Mouse (Mus musculus): ENCODE results near the gene Asb6.

Asb6 gene

GRCm38 (mm10) chr2:30830283-30830795 lies at the start of gene Asb6:
TSS of gene Asb6 (minus strand) at chr2:30830333.
- in situ Hi-C loops (cut with MboI, MseI): no loop called here

- in situ Hi-C loops (cut with MboI, MseI): loop anchor here (10.0 kb wide), 1 partner anchor 845 kb away; no protein-coding TSS in a partner anchor
These were observed 49.3 kb upstream of the Asb6 start for GRCm38 (mm10) chr2:30879481-30879880.

DNA sequence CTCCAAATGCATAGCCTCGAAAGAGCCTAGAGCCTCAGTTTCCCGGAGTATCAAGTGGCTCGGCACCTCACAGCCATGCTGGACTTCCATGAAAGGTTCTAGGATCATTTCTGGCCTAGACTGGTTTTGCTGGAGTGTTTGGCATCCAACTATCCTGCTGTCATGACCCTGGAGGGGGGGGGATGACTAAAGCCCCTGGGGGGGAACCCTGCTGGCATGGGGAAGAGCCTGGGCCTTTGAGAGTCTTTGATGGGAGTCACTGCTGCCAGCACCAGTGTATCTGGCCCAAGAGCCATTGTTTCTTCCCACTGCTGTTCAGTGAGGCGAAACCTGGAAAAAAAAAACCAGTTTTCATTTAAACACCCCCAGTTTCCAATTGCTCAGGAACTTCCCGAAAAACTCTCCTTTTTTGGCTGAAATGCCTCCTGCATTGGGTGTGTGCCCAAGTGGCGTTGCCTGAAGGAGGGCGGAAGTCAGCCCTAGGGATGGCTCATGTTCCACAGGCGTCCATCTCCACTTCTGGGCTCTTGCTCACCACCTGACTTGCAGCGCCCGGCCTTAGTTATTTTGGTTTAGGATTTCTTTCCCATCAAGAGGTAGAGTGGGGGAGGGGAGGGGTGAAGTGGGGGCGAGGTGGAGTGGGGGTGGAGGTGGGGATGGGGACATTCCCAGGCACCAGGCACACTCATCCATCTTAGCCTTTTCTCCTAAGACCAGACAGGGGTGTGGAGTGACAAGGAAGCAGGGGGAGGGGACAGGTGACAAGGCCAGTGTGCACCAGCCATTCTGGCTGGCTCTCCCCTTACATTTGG lies 45.7 kb upstream of the Asb6 start:
- in situ Hi-C loops (cut with MboI, MseI): loop anchor here (10.0 kb wide), 1 partner anchor 849 kb away; no protein-coding TSS in a partner anchor

DNA sequence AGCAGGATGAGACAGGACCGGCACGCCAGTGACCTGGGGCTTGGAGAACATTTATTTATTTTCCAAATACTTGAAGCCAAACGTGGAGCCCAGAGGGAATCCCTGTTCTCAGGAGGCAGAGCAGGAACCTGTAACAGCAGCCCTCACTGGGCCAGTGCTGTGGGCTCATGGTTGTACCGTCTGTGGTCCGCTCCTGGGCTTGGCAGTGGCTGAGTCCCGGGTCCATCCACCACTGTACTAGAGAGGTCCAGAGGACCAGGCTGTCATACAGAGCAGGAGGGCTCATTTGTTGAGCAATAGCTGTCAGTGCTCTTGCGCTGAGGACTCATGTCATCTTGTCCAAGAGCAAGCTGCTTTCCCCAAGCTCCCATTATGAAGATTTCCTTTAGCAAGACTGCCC lies 45.0 kb upstream of the Asb6 start:
- in situ Hi-C loops (cut with MboI, MseI): loop anchor here (10.0 kb wide), 1 partner anchor 850 kb away; no protein-coding TSS in a partner anchor

- in situ Hi-C loops (cut with MboI, MseI): loop anchor here (10.0 kb wide), 1 partner anchor 850 kb away; no protein-coding TSS in a partner anchor
These were observed 44.3 kb upstream of the Asb6 start for GRCm38 (mm10) chr2:30874445-30874844.

DNA sequence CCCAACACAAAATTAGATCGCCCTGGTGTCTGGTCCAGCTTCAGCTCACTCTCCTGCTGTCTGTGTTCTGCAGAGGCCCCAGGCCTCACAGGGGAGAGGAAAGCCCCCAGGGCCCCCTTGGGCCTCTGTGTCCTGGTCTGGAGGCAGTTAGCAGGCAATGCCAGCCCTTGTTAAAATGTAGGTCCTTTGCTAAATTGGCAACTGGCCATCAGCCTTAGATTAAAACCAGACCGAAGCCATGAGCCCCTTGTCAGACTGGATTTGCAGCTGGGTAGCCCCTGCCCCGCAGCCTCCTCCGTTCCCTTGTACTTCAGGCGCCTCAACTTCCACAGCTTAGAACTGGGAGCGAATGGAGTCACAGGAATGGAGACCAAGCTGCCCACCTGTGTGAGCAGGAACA lies 42.5 kb upstream of the Asb6 start:
- in situ Hi-C loops (cut with MboI, MseI): loop anchor here (10.0 kb wide), 1 partner anchor 852 kb away; no protein-coding TSS in a partner anchor

DNA sequence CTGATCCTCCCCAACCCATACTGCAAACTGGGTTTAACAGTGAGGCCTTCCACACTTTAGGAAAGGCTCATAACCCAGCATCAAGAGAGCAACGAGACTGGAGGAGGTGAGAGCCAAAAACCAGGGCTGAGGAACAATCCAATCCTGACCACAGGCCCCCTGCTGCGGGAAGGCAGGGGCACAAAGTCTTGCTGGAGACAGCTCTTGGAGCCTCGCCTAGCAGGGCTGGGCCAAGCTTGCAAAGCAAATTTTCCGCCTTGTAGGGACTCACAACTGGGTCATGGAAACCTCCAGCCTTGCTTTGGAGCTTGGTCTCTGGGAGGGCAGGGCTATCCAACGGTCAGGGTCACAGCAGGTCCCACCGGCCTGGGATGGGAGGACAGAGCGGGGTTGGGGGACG lies 40.7 kb upstream of the Asb6 start:
- in situ Hi-C loops (cut with MboI, MseI): loop anchor here (10.0 kb wide), 1 partner anchor 854 kb away; no protein-coding TSS in a partner anchor

DNA sequence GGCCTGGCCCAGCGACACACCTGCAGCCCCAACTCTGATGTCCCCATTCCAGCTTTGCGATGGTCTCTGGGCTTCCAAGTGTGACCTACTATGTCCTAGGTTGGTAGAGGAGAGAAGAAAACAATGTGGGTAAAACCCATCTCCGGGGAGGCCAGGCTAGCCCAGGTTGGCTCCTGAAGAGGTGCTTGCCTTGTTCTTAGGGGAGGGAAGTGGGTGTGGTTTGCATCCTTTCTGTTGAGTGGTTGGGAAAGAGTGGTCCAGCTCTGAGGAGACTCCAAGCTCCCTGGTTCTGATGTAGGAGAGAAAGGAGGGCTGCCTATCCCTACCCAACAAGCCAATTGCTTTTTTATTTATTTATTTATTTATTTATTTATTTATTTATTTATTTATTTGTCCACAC lies 35.3 kb upstream of the Asb6 start:
- in situ Hi-C loops (cut with MboI, MseI): no loop called here

DNA sequence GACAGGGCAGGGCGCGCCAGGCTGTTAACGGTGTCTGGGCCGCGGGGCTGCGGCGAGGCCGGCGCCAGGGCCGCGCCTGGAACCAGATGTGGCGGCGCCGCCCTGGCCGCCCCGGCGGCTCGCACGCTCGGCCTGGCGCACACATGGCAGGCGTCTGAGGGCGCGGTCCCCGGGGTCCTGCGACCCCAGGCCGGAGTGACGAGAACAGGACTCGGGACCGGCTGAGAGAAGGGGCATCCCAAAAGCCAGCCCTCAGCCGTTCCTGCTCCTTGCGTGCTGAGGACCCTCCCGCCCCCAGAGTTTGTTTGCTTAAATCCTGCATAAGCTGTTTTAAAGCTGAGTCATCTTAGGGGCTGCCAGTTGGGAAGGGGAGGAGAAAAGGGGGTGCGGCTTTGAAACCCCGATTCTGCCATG lies 34.8 kb upstream of the Asb6 start:
- in situ Hi-C loops (cut with MboI, MseI): no loop called here

GRCm38 (mm10) chr2:30863574-30863973 lies 33.4 kb upstream of the Asb6 start:
- in situ Hi-C loops (cut with MboI, MseI): no loop called here

DNA sequence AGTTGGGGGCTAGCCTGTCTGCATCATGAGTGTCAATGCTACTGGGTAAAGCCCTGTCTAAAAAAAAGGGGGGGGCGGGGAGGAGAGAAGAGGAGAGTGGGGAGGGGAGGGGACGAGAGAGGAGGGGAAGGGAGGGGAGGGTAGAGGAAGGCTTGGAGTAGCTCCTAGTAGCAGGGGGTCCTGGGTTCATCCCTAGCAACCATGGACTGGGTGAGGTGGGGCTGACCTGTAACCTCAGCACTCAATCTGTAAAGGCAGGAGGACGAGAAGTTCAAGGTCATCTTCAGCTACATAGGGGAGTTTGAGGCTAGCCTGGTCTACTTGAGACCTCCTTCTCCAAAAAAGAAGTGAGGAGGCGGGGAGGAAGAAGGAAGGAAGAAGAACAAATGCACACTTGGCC lies 31.9 kb upstream of the Asb6 start:
- in situ Hi-C loops (cut with MboI, MseI): no loop called here

DNA sequence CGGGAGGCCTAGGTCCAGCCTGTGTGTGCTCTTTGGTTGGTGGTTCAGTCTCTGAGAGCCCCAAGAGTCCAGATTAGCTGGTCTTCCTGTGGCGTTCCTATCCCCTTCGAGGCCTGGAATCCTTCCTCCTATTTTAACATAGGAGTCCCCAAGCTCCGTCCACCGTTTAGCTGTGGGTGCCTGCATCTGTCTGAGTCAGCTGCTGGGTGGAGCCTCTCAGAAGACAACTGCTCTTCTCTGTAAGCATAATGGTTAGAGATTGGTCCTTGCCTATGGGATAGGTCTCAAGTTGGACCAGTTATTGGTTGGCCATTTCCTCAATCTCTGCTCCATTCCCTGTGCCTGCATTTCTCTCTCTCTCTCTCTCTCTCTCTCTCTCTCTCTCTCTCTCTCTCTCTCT lies 29.6 kb upstream of the Asb6 start:
- in situ Hi-C loops (cut with MboI, MseI): no loop called here

- in situ Hi-C loops (cut with MboI, MseI): no loop called here
These were observed 26.9 kb upstream of the Asb6 start for GRCm38 (mm10) chr2:30857076-30857475.

- in situ Hi-C loops (cut with MboI, MseI): no loop called here
These were observed 22.7 kb upstream of the Asb6 start for GRCm38 (mm10) chr2:30852771-30853313.

GRCm38 (mm10) chr2:30850581-30850980 lies 20.4 kb upstream of the Asb6 start:
- in situ Hi-C loops (cut with MboI, MseI): no loop called here

- in situ Hi-C loops (cut with MboI, MseI): no loop called here
These were observed 18.1 kb upstream of the Asb6 start for GRCm38 (mm10) chr2:30848184-30848583.

DNA sequence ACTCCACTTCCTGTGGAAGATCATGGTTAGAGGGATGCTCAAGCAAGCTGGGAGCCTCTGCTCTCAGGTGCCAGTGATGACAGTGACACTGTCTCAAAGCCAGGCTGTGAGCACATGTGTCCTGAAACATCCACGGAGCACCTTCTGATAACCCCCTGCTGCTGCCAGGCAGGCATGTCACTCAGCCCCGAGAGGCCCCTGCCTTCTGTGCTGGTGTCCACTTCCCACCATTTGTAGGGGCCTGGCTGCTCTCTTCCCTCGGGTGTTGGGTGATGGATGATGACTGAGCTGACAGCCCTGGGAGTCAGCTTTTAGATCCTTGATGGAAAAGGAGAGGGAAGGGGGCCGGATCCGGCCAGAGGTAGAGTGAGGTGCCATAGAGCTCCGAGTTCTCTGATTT lies 16.6 kb upstream of the Asb6 start:
- in situ Hi-C loops (cut with MboI, MseI): no loop called here

DNA sequence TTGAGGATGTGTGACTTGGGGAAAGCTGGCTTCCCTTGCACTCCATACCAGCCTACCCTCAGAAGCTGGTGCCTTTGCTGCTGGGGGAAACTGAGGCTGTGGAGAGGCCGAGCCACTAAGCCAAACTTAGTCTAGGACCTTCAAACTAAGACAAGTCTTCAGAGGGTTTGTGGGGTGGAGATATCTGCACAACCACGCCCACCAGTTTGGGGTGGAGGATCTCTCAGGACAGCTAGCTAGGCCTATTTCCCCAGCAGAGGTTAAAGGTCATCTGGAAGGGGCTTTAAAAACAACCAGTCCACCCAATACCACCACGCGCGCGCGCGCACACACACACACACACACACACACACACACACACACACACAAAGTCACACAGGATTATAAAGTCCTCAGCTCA lies 16.1 kb upstream of the Asb6 start:
- in situ Hi-C loops (cut with MboI, MseI): no loop called here

DNA sequence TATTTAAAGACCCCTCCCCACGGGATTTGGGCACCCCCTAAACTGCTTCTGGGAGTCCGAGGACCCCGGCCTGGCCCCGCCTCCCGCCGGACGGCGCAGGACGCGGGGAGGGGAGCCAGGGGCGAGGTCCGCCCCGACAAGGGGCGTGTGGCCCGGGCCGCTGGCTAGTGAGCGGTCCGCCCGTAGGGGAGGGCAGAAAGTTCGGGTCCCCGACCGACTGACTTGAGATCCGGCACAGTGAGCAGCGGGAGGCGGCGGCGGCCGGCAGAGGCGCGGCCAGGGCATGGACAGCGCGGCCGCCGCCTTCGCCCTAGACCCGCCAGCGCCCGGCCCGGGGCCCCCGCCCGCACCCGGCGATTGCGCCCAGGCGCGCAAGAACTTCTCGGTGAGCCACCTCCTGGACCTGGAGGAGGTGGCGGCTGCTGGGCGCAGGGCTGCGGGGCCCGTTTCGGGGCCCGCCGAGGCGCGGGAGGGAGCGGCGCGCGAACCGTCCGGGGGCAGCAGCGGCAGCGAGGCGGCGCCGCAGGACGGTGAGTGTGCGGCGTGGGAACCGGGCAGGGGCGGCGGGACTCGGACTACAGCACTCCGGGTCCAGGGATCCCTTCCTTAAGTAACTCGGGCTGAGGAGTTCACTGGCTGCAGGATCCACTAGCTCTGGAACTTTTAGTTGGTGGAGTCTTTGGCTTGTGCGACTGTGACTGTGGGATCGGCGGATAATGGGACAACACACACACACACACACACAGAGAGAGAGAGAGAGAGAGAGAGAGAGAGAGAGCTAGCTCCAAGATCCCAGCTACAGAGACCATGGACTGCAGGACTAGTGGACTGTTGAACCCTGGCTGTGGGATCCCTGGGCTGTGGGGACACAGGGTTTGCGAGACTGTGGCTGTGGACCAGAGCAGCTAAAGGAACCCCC lies 15.3 kb upstream of the Asb6 start:
- in situ Hi-C loops (cut with MboI, MseI): no loop called here

DNA sequence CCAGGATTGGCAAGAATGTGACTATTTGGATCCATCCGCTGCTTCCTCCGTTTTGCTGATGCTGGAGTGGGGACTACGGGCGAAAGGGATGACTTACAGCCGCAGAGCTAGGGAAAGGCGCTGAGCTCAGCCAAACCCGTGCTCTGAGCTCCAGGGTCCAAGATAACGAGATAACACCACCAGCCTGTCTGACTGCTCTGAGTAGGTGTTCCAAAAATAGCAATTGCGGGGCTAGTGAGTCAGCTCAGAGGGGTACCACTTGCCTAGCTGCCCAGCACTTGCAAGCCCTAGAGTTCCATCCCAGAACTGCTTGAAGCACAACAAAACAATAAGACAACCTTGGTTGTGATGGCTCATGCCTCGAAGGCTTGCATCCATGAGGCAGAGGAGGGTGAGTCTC lies 12.5 kb upstream of the Asb6 start:
- in situ Hi-C loops (cut with MboI, MseI): no loop called here

DNA sequence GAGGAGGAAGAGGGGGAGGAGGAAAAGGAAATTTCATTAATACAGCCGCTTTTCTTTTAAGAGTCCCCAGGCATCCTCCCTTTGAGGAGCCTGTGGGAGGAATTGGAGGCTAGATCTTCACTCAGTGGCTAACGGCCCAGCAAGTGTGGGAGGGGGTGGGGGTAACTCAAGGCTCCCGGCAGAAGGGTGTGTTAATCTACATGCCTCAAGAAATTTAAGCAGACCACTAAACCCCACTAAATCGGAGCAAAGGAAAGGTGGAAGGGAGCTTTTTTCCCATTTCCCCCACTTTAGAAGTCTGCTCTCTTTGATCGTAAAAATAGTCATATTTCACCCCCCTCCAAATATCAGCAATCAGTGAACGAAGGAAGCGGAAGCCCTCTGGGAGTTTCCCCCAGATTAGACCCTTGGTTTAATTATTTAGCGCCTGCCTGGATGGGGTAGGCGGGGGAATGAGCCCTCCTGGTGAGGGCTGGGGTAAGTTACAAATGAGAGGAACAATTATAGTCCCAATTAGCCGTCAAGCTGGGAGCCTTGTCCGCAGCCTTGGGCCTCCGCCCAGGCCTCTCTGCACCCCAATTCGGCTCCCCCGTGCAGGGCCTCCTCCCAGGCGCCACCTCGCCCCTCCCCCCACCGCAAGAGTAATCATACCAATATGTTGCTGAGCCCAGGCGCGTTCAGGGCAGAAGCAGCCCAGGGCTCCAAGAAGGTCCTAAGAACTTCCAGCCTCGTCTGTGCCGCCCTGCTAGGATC lies 6.3 kb upstream of the Asb6 start:
- in situ Hi-C loops (cut with MboI, MseI): no loop called here

Measured in T-helper 2 cell (primary cell).